Mouse (Mus musculus) liver, embryonic 13.5 days (tissue): ENCODE measurements around the gene Arhgap4. TPM values are rescaled to one million over a fixed set of nuclear protein-coding genes. Genes with fewer than 3 reads are reported as not detected.
A peak's percentile ranks its signal among the peaks of the same experiment; 100 is the strongest.

Experiments
- ATAC-seq: fragments of 200-750 bp; cut with Nextera tagmentation; 2 replicates; pipeline ENCODE4 v1.8.0; 2017; ENCODE audit warnings: low read depth, mild to moderate bottlenecking, moderate number of reproducible peaks, moderate library complexity
- DNase-seq: peaks from one replicate; pipeline ENCODE4 v3.0.0; 2022
- H3K27ac ChIP-seq: fragments of 300-500 bp; sonication (generic); 2 replicates; pipeline ENCODE4 v1.5.1; 2015; ENCODE audit warnings: moderate library complexity, mild to moderate bottlenecking, inconsistent platforms
- H3K27me3 ChIP-seq: fragments of 300-500 bp; sonication (generic); 2 replicates; pipeline ENCODE4 v1.6.1; 2015; ENCODE audit warnings: mild to moderate bottlenecking, inconsistent platforms
- H3K36me3 ChIP-seq: fragments of 300-500 bp; sonication (generic); 2 replicates; pipeline ENCODE4 v1.6.1; 2015; ENCODE audit warnings: mild to moderate bottlenecking, inconsistent platforms
- H3K4me1 ChIP-seq: fragments of 300-500 bp; sonication (generic); replicated peaks from 2 replicates; pipeline ENCODE4 v1.6.1; 2015; ENCODE audit warnings: inconsistent platforms
- H3K4me2 ChIP-seq: fragments of 300-500 bp; sonication (generic); 2 replicates; pipeline ENCODE4 v1.6.1; 2015; ENCODE audit warnings: inconsistent platforms, mild to moderate bottlenecking, moderate library complexity
- H3K4me3 ChIP-seq: fragments of 300-500 bp; sonication (generic); replicated peaks from 2 replicates; pipeline ENCODE4 v1.5.1; 2015; ENCODE audit warnings: mild to moderate bottlenecking, inconsistent platforms
- H3K9ac ChIP-seq: fragments of 300-500 bp; sonication (generic); 2 replicates; pipeline ENCODE4 v1.6.1; 2015; ENCODE audit warnings: mild to moderate bottlenecking, inconsistent platforms
- H3K9me3 ChIP-seq: fragments of 300-500 bp; sonication (generic); replicated peaks from 2 replicates; pipeline ENCODE4 v1.6.1; 2016; ENCODE audit warnings: inconsistent platforms
- WGBS: fragments of 180-500 bp; shearing (Covaris S2); methylation state at CpG from one replicate; pipeline ENCODE4 v1.1.7; 2015; ENCODE audit not compliant: insufficient replicate concordance; 5-methylcytosine and 5-hydroxymethylcytosine counted together
- polyA plus RNA-seq: library from polyadenylated mRNA; unstranded; fragments of >200 nt; fragmentation: Nextera tagmentation; extraction: Ambion mirVana; gene quantifications from 2 replicates; pipeline ENCODE4 v1.2.1, GENCODE M21; 2015

Arhgap4 gene
- polyA plus RNA-seq, 1 experiment from 2014 or later, result 4.7 TPM

- no peak overlapping the region for H3K4me2 ChIP-seq
- 84% methylated on average over 10 of the region's 10 CpGs for WGBS
Measured at GRCm38 (mm10) chrX:73949341-73949740, 27.7 kb upstream of the Arhgap4 start.

GRCm38 (mm10) chrX:73948647-73949046 is 27.0 kb upstream of the Arhgap4 start:
- DNase-seq (peak; percentile 28), ATAC-seq (peak; percentile 41)
- Histone ChIP-seq H3K27me3 (no peaks in the 10 kb centered on the region), H3K4me3 (no peak overlapping the region), H3K4me2 (no peak overlapping the region), H3K36me3 (peaks cover 100% of the 10 kb centered on the region), H3K27ac (no peak overlapping the region), H3K4me1 (no peaks in the 10 kb centered on the region), H3K9ac (no peak overlapping the region), H3K9me3 (no peaks in the 10 kb centered on the region)
- WGBS, result 30% methylated on average over 4 of the region's 4 CpGs

More at GRCm38 (mm10) chrX:73949341-73949740, 27.7 kb upstream of the Arhgap4 start:
- Histone ChIP-seq H3K27ac (no peak overlapping the region), H3K9me3 (no peaks in the 10 kb centered on the region), H3K27me3 (no peaks in the 10 kb centered on the region), H3K36me3 (peaks cover 100% of the 10 kb centered on the region), H3K9ac (no peak overlapping the region), H3K4me1 (no peaks in the 10 kb centered on the region), H3K4me3 (no peak overlapping the region)
- ATAC-seq (no peak), DNase-seq (no peak)

GRCm38 (mm10) chrX:73946896-73947295 is 25.2 kb upstream of the Arhgap4 start:
- no peak overlapping the region for H3K9ac ChIP-seq
- no peaks in the 10 kb centered on the region for H3K9me3 ChIP-seq
- peak; percentile 24; the same call in 1 of the 2 replicates for ATAC-seq
- H3K4me3 ChIP-seq, result no peak overlapping the region
- 67% methylated on average over 6 of the region's 6 CpGs for WGBS
- peaks cover 100% of the 10 kb centered on the region for H3K36me3 ChIP-seq
- no peak overlapping the region for H3K27ac ChIP-seq
- H3K4me1 ChIP-seq, result no peaks in the 10 kb centered on the region
- no peak overlapping the region for H3K4me2 ChIP-seq
- no peak for DNase-seq
- no peaks in the 10 kb centered on the region for H3K27me3 ChIP-seq

GRCm38 (mm10) chrX:73942294-73942693 is 20.6 kb upstream of the Arhgap4 start:
- H3K4me2 ChIP-seq, result no peak overlapping the region
- no peaks in the 10 kb centered on the region for H3K4me1 ChIP-seq
- ATAC-seq (no peak), DNase-seq (no peak)
- H3K9me3 ChIP-seq, result no peaks in the 10 kb centered on the region
- H3K36me3 ChIP-seq, result peaks cover 61% of the 10 kb centered on the region
- no peaks in the 10 kb centered on the region for H3K27me3 ChIP-seq
- 69% methylated on average over 2 of the region's 2 CpGs for WGBS
- H3K9ac ChIP-seq, result no peak overlapping the region
- H3K4me3 ChIP-seq, result no peak overlapping the region
- H3K27ac ChIP-seq, result no peak overlapping the region

GRCm38 (mm10) chrX:73941860-73942259 is 20.2 kb upstream of the Arhgap4 start:
- ATAC-seq (no peak), DNase-seq (no peak)
- Histone ChIP-seq H3K4me1 (no peaks in the 10 kb centered on the region), H3K27me3 (no peaks in the 10 kb centered on the region), H3K9ac (no peak overlapping the region), H3K4me3 (no peak overlapping the region), H3K9me3 (no peaks in the 10 kb centered on the region), H3K4me2 (no peak overlapping the region), H3K36me3 (peaks cover 57% of the 10 kb centered on the region), H3K27ac (no peak overlapping the region)
- 44% methylated on average over 2 of the region's 2 CpGs for WGBS

GRCm38 (mm10) chrX:73931871-73932270 is 10.2 kb upstream of the Arhgap4 start:
- no peak overlapping the region for H3K27ac ChIP-seq
- WGBS, result 48% methylated on average over 2 of the region's 2 CpGs
- no peak overlapping the region for H3K9ac ChIP-seq
- no peak overlapping the region for H3K4me3 ChIP-seq
- H3K4me1 ChIP-seq, result peaks cover 27% of the 10 kb centered on the region
- no peaks in the 10 kb centered on the region for H3K9me3 ChIP-seq
- no peaks in the 10 kb centered on the region for H3K27me3 ChIP-seq
- DNase-seq (no peak), ATAC-seq (no peak)
- no peak overlapping the region for H3K4me2 ChIP-seq
- H3K36me3 ChIP-seq, result no peaks in the 10 kb centered on the region

GRCm38 (mm10) chrX:73930402-73931062 is 8.9 kb upstream of the Arhgap4 start, which contains the start of gene Renbp:
Gene Renbp (minus strand): TSS chrX:73930850.
- WGBS, result 27% methylated on average over 17 of the region's 17 CpGs

GRCm38 (mm10) chrX:73922550-73922882 is 846 bp upstream of the Arhgap4 start:
- Histone ChIP-seq H3K9me3 (no peaks in the 10 kb centered on the region), H3K4me1 (peaks cover 13% of the 10 kb centered on the region; the same call in 1 of the 2 replicates), H3K36me3 (peaks cover 24% of the 10 kb centered on the region), H3K4me3 (peak overlapping the region; percentile 70), H3K27me3 (no peaks in the 10 kb centered on the region), H3K27ac (peak overlapping the region; percentile 78; the same call in 1 of the 2 replicates), H3K9ac (peak overlapping the region; percentile 79), H3K4me2 (peak overlapping the region; percentile 80)
- ATAC-seq, result no peak
- WGBS, result 63% methylated on average over 8 of the region's 8 CpGs
- no peak for DNase-seq

More at GRCm38 (mm10) chrX:73930402-73931062, 8.9 kb upstream of the Arhgap4 start, which contains the start of gene Renbp:
- Histone ChIP-seq H3K4me3 (peak within 1 kb of the TSS; percentile 42), H3K9ac (peak within 1 kb of the TSS; percentile 39), H3K36me3 (no peaks in the 10 kb centered on the region), H3K27me3 (no peaks in the 10 kb centered on the region), H3K9me3 (no peaks in the 10 kb centered on the region), H3K4me1 (peaks cover 27% of the 10 kb centered on the region), H3K27ac (no peak within 1 kb of the TSS), H3K4me2 (peak within 1 kb of the TSS; percentile 53)
- ATAC-seq (peak; percentile 92), DNase-seq (peak; percentile 71)

GRCm38 (mm10) chrX:73921285-73921822 is 316 bp downstream of the Arhgap4 start:
- ATAC-seq (peak; percentile 4; the same call in 1 of the 2 replicates), DNase-seq (no peak)
- Histone ChIP-seq H3K4me3 (peak overlapping the region; percentile 70), H3K9ac (peak overlapping the region; percentile 79), H3K27me3 (no peaks in the 10 kb centered on the region), H3K4me2 (peak overlapping the region; percentile 80), H3K27ac (peak overlapping the region; percentile 73), H3K4me1 (peaks cover 13% of the 10 kb centered on the region; the same call in 1 of the 2 replicates), H3K9me3 (no peaks in the 10 kb centered on the region), H3K36me3 (peaks cover 32% of the 10 kb centered on the region)
- 16% methylated on average over 34 of the region's 34 CpGs for WGBS

GRCm38 (mm10) chrX:73918631-73919030 is 3.0 kb downstream of the Arhgap4 start:
- H3K27ac ChIP-seq, result no peak overlapping the region; the same call in 1 of the 2 replicates
- H3K4me1 ChIP-seq, result peaks cover 32% of the 10 kb centered on the region
- 74% methylated on average over 5 of the region's 5 CpGs for WGBS
- ATAC-seq (no peak), DNase-seq (no peak)
- no peak overlapping the region for H3K4me2 ChIP-seq
- peaks cover 32% of the 10 kb centered on the region for H3K36me3 ChIP-seq
- no peak overlapping the region for H3K9ac ChIP-seq
- H3K9me3 ChIP-seq, result no peaks in the 10 kb centered on the region
- no peaks in the 10 kb centered on the region for H3K27me3 ChIP-seq
- no peak overlapping the region for H3K4me3 ChIP-seq

- no peak for DNase-seq
- Histone ChIP-seq H3K27me3 (no peaks in the 10 kb centered on the region), H3K4me2 (no peak overlapping the region), H3K9ac (no peak overlapping the region), H3K9me3 (no peaks in the 10 kb centered on the region), H3K36me3 (peaks cover 32% of the 10 kb centered on the region), H3K4me1 (peaks cover 32% of the 10 kb centered on the region), H3K4me3 (no peak overlapping the region), H3K27ac (no peak overlapping the region)
- no peak for ATAC-seq
- WGBS, result 75% methylated on average over 8 of the region's 8 CpGs
Measured at GRCm38 (mm10) chrX:73916945-73917344, 4.7 kb downstream of the Arhgap4 start.
